Mouse (Mus musculus) hindbrain, embryonic 11.5 days (tissue): ENCODE results near the gene Art1. TPM values are rescaled to one million over a fixed set of nuclear protein-coding genes. Genes with fewer than 3 reads are reported as not detected.

Experiments used
- polyA plus RNA-seq: library from polyadenylated mRNA; unstranded; fragments of >200 nt; fragmentation: Nextera tagmentation; extraction: Ambion mirVana; gene quantifications from 2 replicates; pipeline ENCODE4 v1.2.1, GENCODE M21; 2014

The Art1 gene
- polyA plus RNA-seq, 1 experiment from 2014 or later = 0.96 TPM

Other genes with a start within 250 kb of the Art1 start
- 0.73 and 2.1 TPM in 2 replicates for gene Folr2, start 244.5 kb upstream of the Art1 start, polyA plus RNA-seq
- gene Anapc15, start 238.0 kb upstream of the Art1 start, polyA plus RNA-seq = 90.2 and 91.3 TPM in 2 replicates
- gene Folr1, start 231.0 kb upstream of the Art1 start, polyA plus RNA-seq = 11.5 and 12.1 TPM in 2 replicates
- gene Lamtor1, start 195.8 kb upstream of the Art1 start, polyA plus RNA-seq = 127 TPM in 2 replicates
- gene Tomt, start 195.4 kb upstream of the Art1 start, polyA plus RNA-seq = 0.48 and 0.89 TPM in 2 replicates
- 11.4 and 12.2 TPM in 2 replicates for gene Lrrc51, start 167.8 kb upstream of the Art1 start, polyA plus RNA-seq
- 86.9 and 88.9 TPM in 2 replicates for gene Numa1, start 167.6 kb upstream of the Art1 start, polyA plus RNA-seq
- gene Il18bp, start 83.1 kb upstream of the Art1 start, polyA plus RNA-seq = 3.1 and 4.4 TPM in 2 replicates
- 27.1 and 29.8 TPM in 2 replicates for gene Rnf121, start 36.3 kb upstream of the Art1 start, polyA plus RNA-seq
- gene Xndc1, start 36.2 kb upstream of the Art1 start, polyA plus RNA-seq = 19.5 and 23.3 TPM in 2 replicates
- gene Xntrpc, start 36.0 kb upstream of the Art1 start, polyA plus RNA-seq = 1.0 and 2.0 TPM in 2 replicates
- 0.28 and 0.42 TPM in 2 replicates for gene Trpc2, start 18.6 kb upstream of the Art1 start, polyA plus RNA-seq
- 2.2 and 2.3 TPM in 2 replicates for gene Art5, start 7.7 kb downstream of the Art1 start, polyA plus RNA-seq
- gene Chrna10, start 15.1 kb downstream of the Art1 start, polyA plus RNA-seq = not detected in 2 replicates
- 40.0 and 42.1 TPM in 2 replicates for gene Nup98, start 108.4 kb downstream of the Art1 start, polyA plus RNA-seq
- 47.4 and 50.3 TPM in 2 replicates for gene Pgap2, start 108.5 kb downstream of the Art1 start, polyA plus RNA-seq
- gene Rhog, start 154.3 kb downstream of the Art1 start, polyA plus RNA-seq = 35.3 and 35.5 TPM in 2 replicates
- gene Stim1, start 166.1 kb downstream of the Art1 start, polyA plus RNA-seq = 9.3 and 10.3 TPM in 2 replicates